Mouse (Mus musculus) cortical plate, adult 2 months (tissue): ENCODE data around the gene Wbp1. TPM values are rescaled to one million over a fixed set of nuclear protein-coding genes. Genes with fewer than 3 reads are reported as not detected.

ENCODE experiments used
- H3K27ac ChIP-seq: fragments of 200-500 bp; 2 replicates; pipeline ENCODE4 v1.5.1; 2012; ENCODE audit warnings: low read length, control low read depth, inconsistent platforms; ENCODE audit not compliant: insufficient read depth
- H3K4me1 ChIP-seq: fragments of 200-500 bp; 2 replicates; pipeline ENCODE4 v1.6.1; 2011; ENCODE audit warnings: low read length; ENCODE audit not compliant: control insufficient read depth, insufficient read depth
- H3K4me3 ChIP-seq: fragments of 200-500 bp; 2 replicates; pipeline ENCODE4 v1.5.1; 2011; ENCODE audit warnings: mild to moderate bottlenecking, low read length, control low read depth; ENCODE audit not compliant: insufficient read depth
- CTCF ChIP-seq: fragments of 200-500 bp; IDR thresholded peaks from 2 replicates; pipeline ENCODE4 v1.5.1; 2011; ENCODE audit warnings: mild to moderate bottlenecking, control low read depth, low read length; ENCODE audit not compliant: insufficient read depth; ENCODE audit errors: extremely low read depth
- POLR2A ChIP-seq: fragments of 200-500 bp; IDR thresholded peaks from 2 replicates; pipeline ENCODE4 v1.6.1; 2011; ENCODE audit warnings: mild to moderate bottlenecking, low read length, control low read depth; ENCODE audit not compliant: insufficient read depth; ENCODE audit errors: extremely low read depth
- polyA plus RNA-seq: library from polyadenylated mRNA; depleted of rRNA; stranded (reverse); fragments of >200 nt; gene quantifications from 2 replicates; pipeline ENCODE4 v1.2.3, GENCODE M21; 2012

Wbp1 gene
- polyA plus RNA-seq, 1 experiment, result 74.4 TPM

- no peaks in the 10 kb centered on the region for H3K4me1 ChIP-seq
- TF ChIP-seq CTCF (no peak), POLR2A (no peak)
- no peak overlapping the region for H3K4me3 ChIP-seq
- no peak overlapping the region for H3K27ac ChIP-seq
These were observed 28.8 kb downstream of the Wbp1 start for GRCm38 (mm10) chr6:83092416-83093127.

GRCm38 (mm10) chr6:83087926-83088260 lies 33.5 kb downstream of the Wbp1 start:
- no peak overlapping the region for H3K4me3 ChIP-seq
- no peaks in the 10 kb centered on the region for H3K4me1 ChIP-seq
- H3K27ac ChIP-seq, result no peak overlapping the region
- TF ChIP-seq CTCF (no peak), POLR2A (no peak)

- TF ChIP-seq POLR2A (no peak), CTCF (no peak)
- Histone ChIP-seq H3K4me1 (no peaks in the 10 kb centered on the region), H3K27ac (no peak overlapping the region), H3K4me3 (no peak overlapping the region; the same call in 1 of the 2 replicates)
These were observed 34.0 kb downstream of the Wbp1 start for GRCm38 (mm10) chr6:83087205-83087925.

GRCm38 (mm10) chr6:83086121-83087035 lies 35.0 kb downstream of the Wbp1 start, which contains the start of gene Lbx2:
Gene Lbx2, plus strand, starts transcription at chr6:83086367.
- TF ChIP-seq CTCF (no peak), POLR2A (no peak)
- H3K4me1 ChIP-seq, result no peaks in the 10 kb centered on the region
- H3K27ac ChIP-seq, result no peak within 1 kb of the TSS
- H3K4me3 ChIP-seq, result no peak within 1 kb of the TSS; the same call in 1 of the 2 replicates

GRCm38 (mm10) chr6:83084477-83084876 lies 36.9 kb downstream of the Wbp1 start:
- TF ChIP-seq CTCF (no peak), POLR2A (no peak)

GRCm38 (mm10) chr6:83083497-83083896 lies 37.9 kb downstream of the Wbp1 start:
- Histone ChIP-seq H3K4me3 (no peak overlapping the region), H3K27ac (no peak overlapping the region), H3K4me1 (0 out of 2 replicates have a peak, but pooled peaks cover 3% of the 10 kb centered on the region)
- TF ChIP-seq CTCF, result no peak
- no peak for TF ChIP-seq POLR2A

More at GRCm38 (mm10) chr6:83084477-83084876, 36.9 kb downstream of the Wbp1 start:
- Histone ChIP-seq H3K27ac (no peak overlapping the region), H3K4me1 (no peaks in the 10 kb centered on the region), H3K4me3 (no peak overlapping the region)

- TF ChIP-seq CTCF (no peak), POLR2A (no peak)
- H3K4me3 ChIP-seq, result no peak overlapping the region
- H3K4me1 ChIP-seq, result 0 out of 2 replicates have a peak, but pooled peaks cover 3% of the 10 kb centered on the region
- no peak overlapping the region for H3K27ac ChIP-seq
These were observed 41.1 kb downstream of the Wbp1 start for GRCm38 (mm10) chr6:83080210-83080609.

- TF ChIP-seq POLR2A (peak; percentile 54), CTCF (0 out of 2 replicates have a peak, but pooled peaks have one; percentile 22)
- 0 out of 2 replicates have a peak, but pooled peaks cover 3% of the 10 kb centered on the region for H3K4me1 ChIP-seq
- peak overlapping the region; percentile 60 for H3K4me3 ChIP-seq
- peak overlapping the region; percentile 75 for H3K27ac ChIP-seq
These were observed 43.0 kb downstream of the Wbp1 start for GRCm38 (mm10) chr6:83078324-83078858.

- Histone ChIP-seq H3K4me1 (0 out of 2 replicates have a peak, but pooled peaks cover 3% of the 10 kb centered on the region), H3K4me3 (peak within 1 kb of the TSS; percentile 60), H3K27ac (peak within 1 kb of the TSS; percentile 75)
- TF ChIP-seq POLR2A, result no peak
- TF ChIP-seq CTCF, result no peak
These were observed 43.6 kb downstream of the Wbp1 start, which contains the start of gene Pcgf1 for GRCm38 (mm10) chr6:83077630-83078323. Gene Pcgf1, plus strand, starts transcription at chr6:83077869.

- TF ChIP-seq POLR2A (no peak), CTCF (no peak)
- no peak overlapping the region for H3K4me3 ChIP-seq
- H3K27ac ChIP-seq, result no peak overlapping the region
- H3K4me1 ChIP-seq, result 0 out of 2 replicates have a peak, but pooled peaks cover 3% of the 10 kb centered on the region
These were observed 46.4 kb downstream of the Wbp1 start for GRCm38 (mm10) chr6:83074979-83075378.
